Mouse (Mus musculus) gastrocnemius, adult 18-20 months (tissue): ENCODE measurements around the gene Zfp985. TPM values are rescaled to one million over a fixed set of nuclear protein-coding genes. Genes with fewer than 3 reads are reported as not detected.
"Not testable (repeated sequence)": the region's sequence is repeated elsewhere in the genome, so short reads cannot be mapped to it uniquely, and the experiment has no call there.

ENCODE experiments used
- DNase-seq: peaks from one replicate; pipeline ENCODE4 v3.0.0; 2021; ENCODE audit warnings: low spot score
- long read RNA-seq, 2 experiments: library from polyadenylated mRNA; stranded (forward); transcript quantifications; one replicate each; pipeline ENCODE4 v2.0.0; 2021
- total RNA-seq, 2 experiments: library from RNA; stranded (reverse); gene quantifications; 2 replicates each; pipeline ENCODE4 v1.2.3; 2021

The Zfp985 gene
- under 1 TPM in 1 of 2 experiments, not detected in 1; 0.07 TPM for total RNA-seq
- long read RNA-seq, experiment 1 = 0 reads
- long read RNA-seq, experiment 2 = 0 reads

GRCm38 (mm10) chr4:147553071-147553470 is at the start of gene Zfp985:
TSS of gene Zfp985 (plus strand) at chr4:147553277.
- DNase-seq = not testable (repeated sequence)

- DNase-seq = no peak
Measured at GRCm38 (mm10) chr4:147509174-147509573, 43.9 kb upstream of the Zfp985 start.

- DNase-seq = no peak
Measured at GRCm38 (mm10) chr4:147518981-147519380, 34.1 kb upstream of the Zfp985 start.

DNA sequence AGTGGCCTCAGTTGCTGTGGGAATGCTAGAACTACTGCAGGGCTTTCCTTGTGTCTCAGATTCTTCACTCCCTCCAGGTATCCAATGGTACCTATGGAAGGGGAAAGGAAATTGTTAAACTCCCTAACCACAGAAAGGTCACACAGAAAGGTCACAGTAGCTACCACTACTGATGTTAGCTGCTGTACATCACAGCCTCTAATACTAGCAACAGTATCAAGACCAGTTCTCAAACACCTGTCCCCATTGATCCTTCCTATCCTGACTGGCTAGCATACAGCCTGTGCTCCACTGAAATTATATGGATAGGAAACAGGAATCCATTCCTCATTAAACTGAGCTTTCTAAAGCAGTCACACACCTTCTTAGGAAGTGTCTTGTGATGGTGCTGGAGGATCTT is 33.0 kb upstream of the Zfp985 start:
- no peak for DNase-seq

GRCm38 (mm10) chr4:147525125-147525524 is 28.0 kb upstream of the Zfp985 start:
- no peak for DNase-seq

GRCm38 (mm10) chr4:147530366-147530765 is 22.7 kb upstream of the Zfp985 start:
- DNase-seq = no peak

DNA sequence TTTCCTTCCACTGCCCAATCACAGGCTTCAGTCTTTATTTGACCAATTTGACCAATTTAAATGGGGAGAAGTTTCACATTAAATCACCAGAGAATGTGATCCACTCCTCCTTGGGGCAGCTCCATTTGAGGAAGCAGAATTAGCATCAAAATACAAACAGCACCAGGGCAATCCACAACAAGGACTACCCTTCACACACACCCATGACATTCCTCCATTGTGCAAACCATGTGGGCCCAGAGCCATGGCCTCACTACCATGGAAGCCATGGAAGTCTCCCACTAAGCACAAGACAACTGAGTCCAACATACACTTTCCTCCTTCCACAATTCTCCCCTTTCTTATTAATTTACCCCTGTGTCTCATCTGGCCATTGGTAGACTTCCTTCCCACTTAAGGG is 17.2 kb upstream of the Zfp985 start:
- DNase-seq = not testable (repeated sequence)

GRCm38 (mm10) chr4:147537702-147538101 is 15.4 kb upstream of the Zfp985 start:
- no peak for DNase-seq

DNA sequence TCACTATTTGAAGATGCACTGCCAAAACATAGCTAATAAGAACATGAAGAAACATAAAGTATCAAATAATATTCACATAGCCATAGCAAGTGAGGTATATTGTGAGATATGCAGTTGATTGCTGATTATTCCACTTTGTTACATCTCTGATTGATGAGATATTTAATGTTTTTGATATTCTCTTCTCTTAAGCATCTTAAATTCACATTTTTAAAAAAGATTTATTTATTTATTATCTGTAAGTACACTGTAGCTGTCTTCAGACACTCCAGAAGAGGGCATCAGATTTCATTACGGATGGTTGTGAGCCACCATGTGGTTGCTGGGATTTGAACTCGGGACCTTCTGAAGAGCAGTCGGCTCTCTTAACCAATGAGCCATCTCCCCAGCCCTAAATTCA is 13.2 kb upstream of the Zfp985 start, which contains the start of gene Gm16503:
Gm16503 (plus strand) TSS at position 301 of the 400 bp plus-strand sequence.
- DNase-seq = not testable (repeated sequence)

DNA sequence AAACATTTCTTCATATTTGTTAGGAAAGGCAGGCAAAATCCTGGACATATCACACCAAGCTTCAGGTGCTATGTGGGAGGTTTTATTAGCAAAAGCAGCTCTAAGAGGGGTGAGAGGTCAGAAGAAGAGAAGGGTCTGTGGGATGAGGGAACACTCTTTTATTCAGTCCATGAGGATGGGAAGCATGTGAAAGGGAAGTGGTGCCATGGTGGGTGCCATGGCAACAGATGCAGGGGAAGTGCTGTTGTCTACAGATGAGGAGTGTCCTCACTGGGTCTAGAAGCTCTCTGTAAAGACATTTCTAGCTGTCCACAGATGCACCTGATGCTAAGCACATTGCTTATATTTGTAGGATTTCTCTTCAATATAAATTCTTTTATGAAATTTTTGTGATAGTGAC is 12.0 kb upstream of the Zfp985 start:
- no peak for DNase-seq

DNA sequence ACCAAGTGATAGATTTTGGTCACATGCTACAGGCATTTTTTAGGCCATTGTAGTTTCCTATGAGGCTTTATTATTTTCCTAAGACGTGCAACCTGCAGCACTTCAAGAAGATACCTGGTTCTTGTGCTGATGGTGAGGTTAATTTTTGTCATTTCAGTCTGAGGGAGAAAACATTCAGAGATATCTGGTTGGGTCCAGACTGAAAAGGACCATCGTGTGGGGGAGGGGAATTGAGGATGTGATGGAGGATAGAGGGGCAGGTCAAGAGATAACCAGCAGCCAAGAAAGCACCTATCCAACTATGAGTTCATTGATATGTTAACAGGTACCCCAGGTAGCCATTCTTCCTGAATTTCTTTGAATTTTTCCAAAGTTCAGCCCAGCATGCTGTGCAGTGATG is 1.3 kb downstream of the Zfp985 start:
- DNase-seq = not testable (repeated sequence)

- DNase-seq = not testable (repeated sequence)
Measured at GRCm38 (mm10) chr4:147556921-147557320, 3.8 kb downstream of the Zfp985 start.

DNA sequence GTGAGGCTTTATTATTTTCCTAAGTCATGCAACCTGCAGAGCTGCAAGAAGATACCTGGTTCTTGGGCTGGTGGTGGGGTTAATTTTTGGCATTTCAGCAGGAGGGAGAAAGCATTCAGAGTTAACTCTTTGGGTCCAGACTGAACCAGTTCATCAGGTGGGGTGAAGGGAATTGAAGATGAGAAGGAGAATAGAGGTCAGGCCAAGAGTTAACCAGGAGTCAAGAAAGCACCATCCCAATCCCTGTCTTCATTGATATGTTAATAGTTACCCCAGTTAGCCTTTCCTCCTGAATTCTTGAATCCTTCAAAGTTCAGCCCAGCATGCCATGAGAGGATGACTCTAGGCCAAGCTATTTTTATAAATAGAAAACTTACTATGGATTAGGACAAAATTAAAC is 4.9 kb downstream of the Zfp985 start:
- not testable (repeated sequence) for DNase-seq

DNA sequence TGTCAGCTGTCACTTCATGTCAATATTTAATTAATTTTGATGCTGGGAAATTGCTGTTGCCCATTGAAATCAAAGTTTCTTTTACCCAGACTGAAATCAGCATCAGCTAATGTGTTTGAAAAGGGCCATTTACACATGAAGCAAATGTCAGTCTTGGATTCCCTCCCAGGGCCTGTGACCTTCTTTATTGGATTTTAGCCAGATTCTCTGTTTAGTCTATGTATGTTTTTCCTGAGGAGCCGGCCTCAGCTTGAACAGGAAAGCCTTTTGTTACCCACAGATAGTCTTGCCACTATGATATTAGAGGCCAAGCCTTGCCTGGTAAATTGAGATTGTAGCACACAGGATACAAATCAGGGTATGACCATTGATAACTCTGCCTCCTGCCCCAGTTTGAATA is 6.0 kb downstream of the Zfp985 start:
- not testable (repeated sequence) for DNase-seq

GRCm38 (mm10) chr4:147565426-147566220 is 12.5 kb downstream of the Zfp985 start:
- no peak for DNase-seq

DNA sequence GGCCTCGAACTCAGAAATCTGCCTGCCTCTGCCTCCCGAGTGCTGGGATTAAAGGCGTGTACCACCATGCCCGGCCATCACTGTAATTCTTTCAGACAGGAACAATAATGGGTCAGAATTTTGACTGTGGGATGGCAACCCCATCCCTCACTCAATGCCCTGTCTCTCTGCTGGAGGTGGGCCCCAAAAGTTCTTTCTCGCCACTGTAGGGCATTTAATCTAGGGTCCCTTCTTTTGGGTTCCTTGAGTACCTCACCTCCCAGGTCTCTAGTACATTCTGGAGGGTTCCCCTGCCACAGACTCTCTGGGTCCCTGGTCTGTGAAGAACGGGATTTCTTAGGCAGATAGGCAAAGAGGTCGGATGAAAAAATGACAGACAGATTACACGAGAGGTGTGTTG is 18.1 kb downstream of the Zfp985 start:
- not testable (repeated sequence) for DNase-seq

GRCm38 (mm10) chr4:147579371-147579770 is 26.3 kb downstream of the Zfp985 start:
- DNase-seq = not testable (repeated sequence)

DNA sequence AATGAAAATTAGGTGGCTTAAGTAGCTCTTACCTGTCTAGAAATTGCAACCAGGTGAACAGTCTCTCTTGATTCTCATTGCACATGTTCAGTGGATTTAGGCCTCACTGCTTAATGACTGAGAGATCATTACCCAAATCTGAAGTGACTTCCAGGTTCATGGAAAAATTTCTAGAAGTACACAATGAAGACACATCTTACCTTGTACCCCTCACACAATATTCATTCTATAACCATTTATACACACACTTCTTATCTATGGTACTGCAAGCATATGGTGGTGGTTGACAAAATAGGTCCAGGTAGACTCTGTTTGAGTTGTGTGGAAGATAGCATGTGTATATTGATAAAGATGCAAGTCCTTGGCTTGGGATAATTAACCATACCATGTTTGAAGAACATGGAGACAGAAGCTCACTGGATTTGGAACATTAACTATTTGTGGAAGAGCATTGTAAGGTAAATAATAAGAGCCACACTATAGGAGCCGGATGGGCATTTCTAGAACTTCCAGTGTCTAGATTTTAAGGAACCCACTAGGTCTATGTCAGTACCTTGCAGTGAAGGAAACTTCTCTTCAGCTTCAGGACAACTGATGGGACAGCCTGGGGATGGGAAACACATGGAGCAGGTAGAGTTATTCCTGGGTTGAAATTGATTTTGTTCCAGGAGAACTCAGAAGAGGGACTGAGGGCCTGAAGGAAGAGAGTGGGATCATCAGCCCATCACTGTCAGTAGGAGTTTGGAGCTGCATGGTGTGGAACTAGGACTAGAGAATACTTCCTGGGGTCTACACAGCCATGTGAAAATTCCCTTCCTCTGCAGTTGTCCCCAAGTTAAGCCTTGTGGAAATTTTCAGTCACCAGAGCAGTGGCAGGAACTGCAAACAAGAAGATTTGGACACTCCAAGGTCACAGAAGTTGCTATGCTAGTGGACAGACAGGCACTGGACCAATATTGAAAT is 33.7 kb downstream of the Zfp985 start:
- no peak for DNase-seq

GRCm38 (mm10) chr4:147594630-147595029 is 41.6 kb downstream of the Zfp985 start:
- DNase-seq = not testable (repeated sequence)

DNA sequence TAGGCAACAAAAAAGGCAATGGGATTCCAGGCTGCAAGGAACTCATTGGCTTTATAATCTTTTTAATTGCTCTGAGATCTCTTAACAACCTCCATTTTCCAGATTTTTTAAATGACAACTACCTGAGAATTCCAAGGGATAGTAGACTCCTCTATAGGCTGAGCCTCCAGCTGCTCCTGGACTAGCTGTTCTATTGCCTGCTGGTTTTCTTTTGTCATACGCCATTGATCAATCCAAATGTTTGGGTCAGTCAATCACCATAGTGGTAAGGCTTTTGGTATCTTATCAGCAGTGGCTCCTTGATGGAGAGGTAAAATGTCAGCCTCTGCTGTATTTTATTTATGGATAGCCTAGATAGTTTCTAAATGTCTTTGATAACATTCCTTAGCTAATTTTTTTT is 44.6 kb downstream of the Zfp985 start:
- DNase-seq = no peak

DNA sequence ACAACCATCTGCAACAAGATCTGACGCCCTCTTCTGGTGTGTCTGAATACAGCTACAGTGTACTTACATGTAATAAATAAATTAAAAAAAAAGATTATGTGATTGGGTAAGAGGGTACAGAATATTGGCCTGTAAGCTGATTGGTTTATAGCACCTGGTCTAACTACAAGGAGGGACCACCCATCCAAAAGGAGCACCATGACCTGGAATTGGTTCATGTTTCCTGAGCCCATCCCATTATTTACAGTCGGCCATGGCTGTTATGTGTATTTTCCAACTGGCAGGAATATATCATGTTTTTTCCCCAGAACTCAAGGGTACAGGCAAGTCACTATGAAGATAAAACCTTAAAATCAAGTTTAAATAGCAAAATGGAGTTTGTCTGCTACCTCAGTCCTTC is 45.8 kb downstream of the Zfp985 start:
- DNase-seq = no peak

DNA sequence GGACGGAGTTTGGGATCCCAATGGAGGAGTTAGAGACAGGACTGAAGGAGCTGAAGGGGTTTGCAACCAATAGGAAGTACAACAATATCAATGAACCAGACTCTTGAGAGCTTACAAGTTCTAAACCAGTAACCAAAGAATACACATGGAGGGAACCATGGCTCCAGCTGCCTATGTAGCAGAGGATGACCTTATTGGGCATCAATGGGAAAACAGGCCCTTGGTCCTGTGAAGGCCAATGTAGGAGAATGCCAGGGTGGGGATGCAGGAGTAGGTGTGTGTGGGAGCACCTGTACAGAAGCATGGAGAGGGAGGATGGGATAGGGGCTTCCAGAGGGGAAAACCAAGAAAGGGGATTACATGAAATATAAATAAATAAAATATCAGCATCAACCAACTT is 48.8 kb downstream of the Zfp985 start:
- no peak for DNase-seq
